Mouse (Mus musculus): ENCODE measurements around the gene Rpl10a. TPM values are rescaled to one million over a fixed set of nuclear protein-coding genes. Genes with fewer than 3 reads are reported as not detected.

Rpl10a gene
- polyA plus RNA-seq, 1 experiment from 2014 or later: 313 TPM

DNA sequence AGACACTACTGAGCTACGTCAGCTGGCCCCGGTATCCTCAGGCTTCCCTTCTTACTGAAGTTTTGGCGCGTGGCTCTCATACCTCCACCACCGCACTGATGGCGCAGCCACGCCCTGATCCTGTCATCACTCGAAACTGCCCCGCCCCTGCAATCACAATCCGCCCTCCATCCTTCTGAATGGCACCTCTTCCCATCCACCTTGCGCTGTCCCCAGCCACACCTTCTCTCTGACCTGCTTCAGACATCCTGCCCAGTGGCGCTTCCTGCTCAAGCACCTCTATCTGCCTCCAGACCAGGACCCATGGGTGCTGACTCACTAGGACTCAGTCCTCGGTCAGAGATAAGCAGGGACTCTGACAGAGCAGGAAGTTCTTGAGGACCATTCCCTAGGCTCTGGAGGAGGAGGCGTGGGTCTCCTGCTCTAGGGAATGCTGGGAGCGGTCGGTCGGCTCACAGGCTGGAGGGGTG, 47.4 kb downstream of the Rpl10a start:
- H3K4me1 ChIP-seq (replicated peaks): peaks cover 12% of the 10 kb centered on the region
- no peak overlapping the region for H3K4me2 ChIP-seq
- H3K27me3 ChIP-seq: peaks cover 44% of the 10 kb centered on the region
- no peak overlapping the region for H3K4me3 ChIP-seq (replicated peaks)
- no peak for ATAC-seq (ENCODE audit: insufficient read depth)
- WGBS (ENCODE audit: insufficient replicate concordance): 5% methylated on average over 17 of the region's 17 CpGs
- H3K9ac ChIP-seq: no peak overlapping the region
- H3K9me3 ChIP-seq (replicated peaks): no peaks in the 10 kb centered on the region
- no peaks in the 10 kb centered on the region for H3K36me3 ChIP-seq (replicated peaks)
- no peak overlapping the region for H3K27ac ChIP-seq (replicated peaks)

DNA sequence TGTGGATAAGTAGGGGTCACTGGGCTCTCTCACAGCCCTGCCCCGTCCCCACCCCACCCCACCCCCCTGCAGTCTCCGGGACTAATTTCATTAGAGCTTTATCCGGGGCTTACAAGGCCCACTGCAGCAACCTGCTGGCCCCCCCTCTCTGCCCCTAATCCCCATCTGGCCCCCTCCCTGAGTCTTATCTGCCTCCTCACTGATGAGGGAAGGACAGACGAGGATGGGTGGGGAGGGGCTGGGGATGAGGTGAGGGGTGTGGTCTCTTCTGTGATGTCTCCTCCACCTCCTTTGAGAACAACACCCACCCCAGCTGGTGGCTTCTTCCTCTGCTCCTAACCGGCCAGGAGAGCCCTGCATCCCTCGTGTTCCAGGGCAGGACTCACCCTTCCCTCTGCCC, 52.0 kb downstream of the Rpl10a start:
- WGBS (ENCODE audit: insufficient replicate concordance): 10% methylated on average over 6 of the region's 6 CpGs
- Histone ChIP-seq H3K4me2 (no peak overlapping the region), H3K4me3 (replicated peaks) (no peak overlapping the region), H3K4me1 (replicated peaks) (peaks cover 7% of the 10 kb centered on the region), H3K9ac (no peak overlapping the region), H3K36me3 (replicated peaks) (no peaks in the 10 kb centered on the region), H3K9me3 (replicated peaks) (no peaks in the 10 kb centered on the region), H3K27me3 (peaks cover 26% of the 10 kb centered on the region), H3K27ac (replicated peaks) (no peak overlapping the region)
- no peak for ATAC-seq (ENCODE audit: insufficient read depth)

Other genes with a start within 250 kb of the Rpl10a start
- 0.17 and 0.18 TPM in 2 replicates for gene Tcp11, start 247.8 kb upstream of the Rpl10a start, polyA plus RNA-seq (2015; fragmentation: Nextera tagmentation; extraction: Ambion mirVana)
- 0.18 and 0.25 TPM in 2 replicates for gene Scube3, start 186.3 kb upstream of the Rpl10a start, polyA plus RNA-seq (2015; fragmentation: Nextera tagmentation; extraction: Ambion mirVana)
- gene Zfp523, start 151.3 kb upstream of the Rpl10a start, polyA plus RNA-seq (2015; fragmentation: Nextera tagmentation; extraction: Ambion mirVana): 5.8 and 6.4 TPM in 2 replicates
- 10.4 and 10.9 TPM in 2 replicates for gene Def6, start 120.7 kb upstream of the Rpl10a start, polyA plus RNA-seq (2015; fragmentation: Nextera tagmentation; extraction: Ambion mirVana)
- gene Ppard, start 95.8 kb upstream of the Rpl10a start, polyA plus RNA-seq (2015; fragmentation: Nextera tagmentation; extraction: Ambion mirVana): 0.86 and 0.89 TPM in 2 replicates
- 9.4 and 11.0 TPM in 2 replicates for gene Fance, start 15.0 kb upstream of the Rpl10a start, polyA plus RNA-seq (2015; fragmentation: Nextera tagmentation; extraction: Ambion mirVana)
- gene Tead3, start 22.3 kb downstream of the Rpl10a start, polyA plus RNA-seq (2015; fragmentation: Nextera tagmentation; extraction: Ambion mirVana): 0.60 and 0.69 TPM in 2 replicates
- gene Tulp1, start 36.8 kb downstream of the Rpl10a start, polyA plus RNA-seq (2015; fragmentation: Nextera tagmentation; extraction: Ambion mirVana): 0.10 and 0.14 TPM in 2 replicates
- gene Fkbp5, start 189.1 kb downstream of the Rpl10a start, polyA plus RNA-seq (2015; fragmentation: Nextera tagmentation; extraction: Ambion mirVana): 15.0 and 17.5 TPM in 2 replicates
- not detected in 2 replicates for gene Armc12, start 202.3 kb downstream of the Rpl10a start, polyA plus RNA-seq (2015; fragmentation: Nextera tagmentation; extraction: Ambion mirVana)
- gene Clpsl2, start 220.9 kb downstream of the Rpl10a start, polyA plus RNA-seq (2015; fragmentation: Nextera tagmentation; extraction: Ambion mirVana): not detected in 2 replicates
- gene Clps, start 232.3 kb downstream of the Rpl10a start, polyA plus RNA-seq (2015; fragmentation: Nextera tagmentation; extraction: Ambion mirVana): 4.2 and 30.4 TPM in 2 replicates
- gene Lhfpl5, start 247.2 kb downstream of the Rpl10a start, polyA plus RNA-seq (2015; fragmentation: Nextera tagmentation; extraction: Ambion mirVana): 0.06 and 0.10 TPM in 2 replicates